Mouse (Mus musculus): ENCODE results near the gene Dct. TPM values are rescaled to one million over a fixed set of nuclear protein-coding genes. Genes with fewer than 3 reads are reported as not detected.

Dct gene
- total RNA-seq, 1 experiment from 2014 or later, result 0.20 TPM

DNA sequence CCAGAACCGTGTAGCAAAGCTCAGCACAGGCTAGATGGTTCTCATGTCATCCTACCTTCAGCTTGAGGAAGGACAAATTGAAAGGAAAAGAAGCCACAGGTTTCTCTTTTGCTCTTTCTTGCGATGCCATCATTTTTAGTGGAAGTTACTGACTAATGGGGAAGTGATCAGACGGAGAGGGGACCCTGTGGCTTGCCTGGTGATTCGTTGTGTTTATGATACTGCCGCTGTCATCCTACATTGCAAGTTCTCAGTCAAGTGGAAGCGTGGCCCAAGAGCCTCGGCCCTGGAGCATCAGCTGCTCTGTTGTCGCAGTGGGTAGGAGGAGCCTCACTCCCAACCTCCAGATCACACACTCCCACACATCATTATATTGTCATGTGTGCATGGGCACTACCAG is 61.8 kb downstream of the Dct start:
- peak in 1 of 2 experiments; percentile 62; a peak in 2 of 4 replicates for ATAC-seq (replicated peaks in 1 of 2; ENCODE audit: insufficient read depth in 1 of 2, low FRiP score in 2 of 2, low TSS enrichment in 1 of 2, low read depth in 1 of 2, poor library complexity in 2 of 2, severe bottlenecking in 2 of 2)

DNA sequence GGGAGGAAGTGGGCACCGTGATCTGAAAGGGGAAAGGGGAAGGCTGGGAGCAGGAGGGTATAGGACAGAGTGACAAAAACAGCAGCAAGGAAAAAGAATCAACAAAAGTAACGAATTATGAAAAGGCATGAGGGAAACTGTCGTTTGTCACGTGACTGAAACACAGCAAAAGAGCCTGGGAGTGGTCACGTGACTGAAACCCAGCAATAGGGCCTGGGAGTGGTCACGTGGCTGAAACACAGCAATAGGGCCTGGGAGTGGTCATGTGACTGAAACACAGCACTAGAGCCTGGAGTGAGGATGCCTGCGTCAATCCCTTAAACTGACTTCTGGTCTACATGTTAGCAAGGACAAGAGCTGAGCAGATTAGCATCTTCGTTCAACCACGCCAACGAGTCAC is 63.6 kb downstream of the Dct start:
- no peak for ATAC-seq (replicated peaks in 1 of 2; ENCODE audit: insufficient read depth in 1 of 2, low FRiP score in 2 of 2, low TSS enrichment in 1 of 2, low read depth in 1 of 2, poor library complexity in 2 of 2, severe bottlenecking in 2 of 2)

DNA sequence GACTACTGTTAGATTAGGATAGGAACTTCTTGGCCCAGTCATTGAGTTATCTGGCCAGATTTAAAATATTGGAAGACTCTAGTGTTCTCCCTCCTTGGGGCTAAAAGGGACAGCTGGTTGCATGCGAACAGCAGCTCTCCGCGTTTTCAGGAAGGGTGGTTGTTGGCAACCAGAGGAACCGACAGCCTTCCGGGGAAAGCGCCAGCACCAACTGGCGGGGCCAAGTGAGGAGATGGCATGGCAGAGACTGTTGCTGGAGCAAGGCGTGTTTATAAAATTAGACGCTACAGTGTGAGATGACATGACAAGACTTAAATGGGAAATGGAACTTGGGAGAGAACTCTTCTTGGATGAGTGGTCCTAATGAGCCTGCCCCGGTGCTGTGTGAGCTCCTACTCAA is 70.5 kb downstream of the Dct start:
- no peak for ATAC-seq (replicated peaks in 1 of 2; ENCODE audit: insufficient read depth in 1 of 2, low FRiP score in 2 of 2, low TSS enrichment in 1 of 2, low read depth in 1 of 2, poor library complexity in 2 of 2, severe bottlenecking in 2 of 2)

DNA sequence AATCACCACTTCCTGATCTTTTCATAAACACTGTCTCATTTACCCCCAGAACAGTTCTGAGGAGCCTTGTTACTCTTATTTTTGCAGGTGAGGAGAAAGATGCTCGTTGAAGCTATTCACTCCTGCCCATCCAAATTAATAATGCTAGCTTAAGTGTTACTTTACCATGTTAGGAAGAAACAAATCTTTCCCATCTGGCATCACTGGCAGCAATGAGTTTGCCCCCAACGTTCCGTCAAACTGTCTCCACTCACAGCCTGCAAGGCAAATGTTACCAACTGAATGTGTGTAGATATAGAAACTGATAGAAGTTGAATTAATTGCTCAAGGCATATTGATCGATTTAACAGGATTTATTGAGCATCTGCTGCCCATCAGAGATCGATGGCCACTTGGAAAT is 79.5 kb downstream of the Dct start:
- no peak for ATAC-seq (replicated peaks in 1 of 2; ENCODE audit: insufficient read depth in 1 of 2, low FRiP score in 2 of 2, low TSS enrichment in 1 of 2, low read depth in 1 of 2, poor library complexity in 2 of 2, severe bottlenecking in 2 of 2)

Other genes starting within 250 kb of the Dct start
- gene Tgds, start 80.5 kb upstream of the Dct start, total RNA-seq (2017), result 25.0 and 27.0 TPM in 2 replicates
- 10.4 and 10.8 TPM in 2 replicates for gene Gpr180, start 84.9 kb upstream of the Dct start, total RNA-seq (2017)
- not detected in 2 replicates for gene Sox21, start 184.8 kb upstream of the Dct start, total RNA-seq (2017)
- not detected in 2 replicates for gene Gm9376, start 214.7 kb upstream of the Dct start, total RNA-seq (2017)

Data from hematopoietic stem cell, adult 5-6 weeks (primary cell).